Comparison of ENCODE assay signal across 11 mouse cellular contexts in the genomic region with DNA sequence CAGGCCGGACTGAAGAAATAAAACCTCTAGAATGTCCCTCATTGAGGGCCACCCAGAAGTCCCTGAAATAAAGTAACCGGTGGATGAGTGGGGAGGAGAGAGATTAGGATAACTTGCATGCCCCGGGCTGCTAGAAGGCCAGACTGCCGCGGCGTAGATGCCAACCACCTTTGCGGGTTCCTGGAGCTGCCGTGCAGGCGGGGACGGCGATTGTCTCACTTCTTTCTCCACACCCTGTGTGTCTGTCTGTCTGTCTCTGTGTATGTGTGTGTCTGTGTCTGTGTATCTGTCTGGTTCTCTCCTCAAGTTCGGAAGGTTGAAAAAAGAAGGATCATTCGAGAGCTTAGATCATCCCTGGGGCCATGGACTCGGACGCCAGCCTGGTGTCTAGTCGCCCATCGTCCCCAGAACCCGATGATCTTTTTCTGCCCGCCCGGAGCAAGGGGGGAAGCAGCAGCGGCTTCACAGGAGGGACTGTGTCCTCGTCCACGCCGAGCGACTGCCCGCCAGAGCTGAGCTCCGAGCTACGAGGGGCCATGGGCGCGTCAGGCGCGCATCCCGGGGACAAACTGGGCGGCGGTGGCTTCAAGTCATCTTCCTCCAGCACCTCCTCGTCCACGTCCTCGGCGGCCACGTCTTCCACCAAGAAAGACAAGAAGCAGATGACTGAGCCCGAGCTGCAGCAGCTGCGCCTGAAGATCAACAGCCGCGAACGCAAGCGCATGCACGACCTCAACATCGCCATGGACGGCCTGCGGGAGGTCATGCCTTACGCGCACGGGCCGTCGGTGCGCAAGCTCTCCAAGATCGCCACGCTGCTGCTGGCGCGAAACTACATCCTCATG. TPM values are rescaled to one million over a fixed set of nuclear protein-coding genes. Genes with fewer than 3 reads are reported as not detected.
A peak's percentile ranks its signal among the peaks of the same experiment; 100 is the strongest.
DNase-seq lines count a peak whose midpoint lies in the region; ATAC-seq and TF ChIP-seq lines count a peak whose summit lies in the region.
"Had no signal": no experiment of that assay in that cellular context is flagged by ENCODE, and none has a peak within 500 bp of the region (broad histone marks: within the 10 kb centered on the region; RNA-seq: fewer than 3 reads in every experiment).

No protein-coding gene starts in this region.

- DNase-seq in lung, adult 2 months: no peak
- peak; percentile 46 for DNase-seq in embryonic facial prominence, embryonic 10.5 days (ENCODE audit: low spot score)
- no peak for DNase-seq in kidney, adult 9 months
- DNase-seq: kidney, adult 11 months had no signal

- no peak overlapping the region for H3K27ac ChIP-seq in lung, embryonic 15.5 days
- H3K27ac ChIP-seq in embryonic facial prominence, embryonic 10.5 days (replicated peaks): peak overlapping the region; percentile 62
- H3K27ac ChIP-seq in hindbrain, embryonic 16.5 days (ENCODE audit: low read depth, low read length): peak overlapping the region; percentile 51; the same call in 1 of the 2 replicates
- no peak overlapping the region for H3K27ac ChIP-seq in neural tube, embryonic 13.5 days (replicated peaks)

- no peak for TF ChIP-seq CTCF in lung, adult 2 months (IDR thresholded peaks at IDR 0.05; ENCODE audit: insufficient read depth, low read length)

- H3K4me2 ChIP-seq in lung, embryonic 15.5 days: peak overlapping the region; percentile 28; the same call in 1 of the 2 replicates
- peak overlapping the region; percentile 29 for H3K4me2 ChIP-seq in hindbrain, embryonic 16.5 days (ENCODE audit: low read length)
- peak overlapping the region; percentile 21 for H3K4me2 ChIP-seq in neural tube, embryonic 13.5 days

- H3K27me3 ChIP-seq in lung, embryonic 15.5 days: peaks cover 99% of the 10 kb centered on the region
- peaks cover 100% of the 10 kb centered on the region for H3K27me3 ChIP-seq in embryonic facial prominence, embryonic 10.5 days (replicated peaks; ENCODE audit: low read depth, poor library complexity, severe bottlenecking)
- H3K27me3 ChIP-seq in hindbrain, embryonic 16.5 days (replicated peaks; ENCODE audit: control insufficient read depth, insufficient read depth, low read length): peaks cover 66% of the 10 kb centered on the region
- peaks cover 100% of the 10 kb centered on the region for H3K27me3 ChIP-seq in neural tube, embryonic 13.5 days

- no peaks in the 10 kb centered on the region for H3K36me3 ChIP-seq in lung, embryonic 15.5 days
- no peaks in the 10 kb centered on the region for H3K36me3 ChIP-seq in embryonic facial prominence, embryonic 10.5 days (replicated peaks)
- no peaks in the 10 kb centered on the region for H3K36me3 ChIP-seq in hindbrain, embryonic 16.5 days (ENCODE audit: control insufficient read depth, insufficient read depth, low read length)
- H3K36me3 ChIP-seq in neural tube, embryonic 13.5 days: no peaks in the 10 kb centered on the region

- under 1% methylated on average over 60 of the region's 60 CpGs for WGBS in lung, embryonic 15.5 days
- WGBS in lung, adult 2 months: 1% methylated on average over 60 of the region's 60 CpGs
- WGBS in embryonic facial prominence, embryonic 10.5 days: under 1% methylated on average over 60 of the region's 60 CpGs
- WGBS in hindbrain, embryonic 16.5 days: under 1% methylated on average over 60 of the region's 60 CpGs
- under 1% methylated on average over 60 of the region's 60 CpGs for whole genome bisulfite sequencing in neural tube, embryonic 13.5 days

- no peak for TF ChIP-seq POLR2A in lung, adult 2 months (IDR thresholded peaks at IDR 0.05; ENCODE audit: borderline replicate concordance, extremely low read depth, low read depth, low read length)

- peaks cover 31% of the 10 kb centered on the region for H3K4me1 ChIP-seq in lung, embryonic 15.5 days
- H3K4me1 ChIP-seq in lung, adult 2 months (ENCODE audit: control insufficient read depth, insufficient read depth, low read length): no peaks in the 10 kb centered on the region
- peaks cover 46% of the 10 kb centered on the region for H3K4me1 ChIP-seq in embryonic facial prominence, embryonic 10.5 days
- peaks cover 25% of the 10 kb centered on the region for H3K4me1 ChIP-seq in hindbrain, embryonic 16.5 days (ENCODE audit: control insufficient read depth, insufficient read depth, low read depth, low read length)
- peaks cover 44% of the 10 kb centered on the region for H3K4me1 ChIP-seq in neural tube, embryonic 13.5 days (replicated peaks)

- peak overlapping the region; percentile 13; the same call in 1 of the 2 replicates for H3K4me3 ChIP-seq in lung, embryonic 15.5 days
- no peak overlapping the region for H3K4me3 ChIP-seq in lung, adult 2 months (replicated peaks; ENCODE audit: extremely low read depth, low read depth, low read length)
- peak overlapping the region; percentile 50 for H3K4me3 ChIP-seq in embryonic facial prominence, embryonic 10.5 days
- peak overlapping the region; percentile 40 for H3K4me3 ChIP-seq in hindbrain, embryonic 16.5 days (ENCODE audit: low read length)
- H3K4me3 ChIP-seq in neural tube, embryonic 13.5 days: peak overlapping the region; percentile 23

- no peak overlapping the region for H3K9ac ChIP-seq in lung, embryonic 15.5 days
- H3K9ac ChIP-seq in hindbrain, embryonic 16.5 days (ENCODE audit: low read depth, low read length): peak overlapping the region; percentile 47
- 0 out of 2 replicates have a peak overlapping the region, but pooled peaks have one; percentile 43 for H3K9ac ChIP-seq in neural tube, embryonic 13.5 days

- ATAC-seq in lung, embryonic 15.5 days (ENCODE audit: borderline replicate concordance, extremely low read depth, low FRiP score, low TSS enrichment): no peak
- ATAC-seq in hindbrain, embryonic 16.5 days: no peak
- ATAC-seq in neural tube, embryonic 13.5 days (ENCODE audit: low read depth): no peak
- ATAC-seq in monocyte, adult 5-6 weeks (replicated peaks; ENCODE audit: insufficient number of reproducible peaks, low FRiP score, low TSS enrichment, poor library complexity, severe bottlenecking): no peak
- ATAC-seq in erythroblast, adult 5-6 weeks (replicated peaks; ENCODE audit: low FRiP score, poor library complexity, severe bottlenecking): no peak

- H3K9me3 ChIP-seq in lung, embryonic 15.5 days: no peaks in the 10 kb centered on the region
- H3K9me3 ChIP-seq in embryonic facial prominence, embryonic 10.5 days: no peaks in the 10 kb centered on the region
- no peaks in the 10 kb centered on the region for H3K9me3 ChIP-seq in hindbrain, embryonic 16.5 days (ENCODE audit: control insufficient read depth, low read length)
- no peaks in the 10 kb centered on the region for H3K9me3 ChIP-seq in neural tube, embryonic 13.5 days

RNA-seq across cellular contexts. Expression of gene Olig2, which starts 1.0 kb away (rescaled TPM):
- polyA plus RNA-seq in lung, embryonic 15.5 days (2015; fragmentation: Nextera tagmentation; extraction: Ambion mirVana): not detected in 2 replicates
- not detected in 2 replicates for polyA plus RNA-seq in lung, adult 2 months (2012; rRNA removed)
- 2.3 and 3.4 TPM in 2 replicates for polyA plus RNA-seq in embryonic facial prominence, embryonic 10.5 days (2016; fragmentation: Nextera tagmentation; extraction: Ambion mirVana)
- polyA plus RNA-seq in hindbrain, embryonic 16.5 days (2015; fragmentation: Nextera tagmentation; extraction: Ambion mirVana): 6.1 and 11.4 TPM in 2 replicates
- 4.5 and 4.6 TPM in 2 replicates for polyA plus RNA-seq in neural tube, embryonic 13.5 days (2015; fragmentation: Nextera tagmentation; extraction: Ambion mirVana)
- total RNA-seq in monocyte, adult 5-6 weeks (2017): not detected in 3 replicates
- not detected in 2 replicates for total RNA-seq in erythroblast, adult 5-6 weeks (2015; ENCODE audit: low replicate concordance)
- total RNA-seq in erythroblast, adult 5-6 weeks (2017; ENCODE audit: low replicate concordance): not detected in 2 replicates
- polyA plus RNA-seq: liver, embryonic 16.5 days had no signal

RNA-seq across cellular contexts. Expression of gene Olig1, which starts 43.3 kb away (rescaled TPM):
- polyA plus RNA-seq in lung, embryonic 15.5 days (2015; fragmentation: Nextera tagmentation; extraction: Ambion mirVana): 0.08 and 0.09 TPM in 2 replicates
- polyA plus RNA-seq in lung, adult 2 months (2012; rRNA removed): 0.05 and 0.25 TPM in 2 replicates
- 1.9 and 3.3 TPM in 2 replicates for polyA plus RNA-seq in embryonic facial prominence, embryonic 10.5 days (2016; fragmentation: Nextera tagmentation; extraction: Ambion mirVana)
- polyA plus RNA-seq in hindbrain, embryonic 16.5 days (2015; fragmentation: Nextera tagmentation; extraction: Ambion mirVana): 153 and 190 TPM in 2 replicates
- 20.9 and 26.0 TPM in 2 replicates for polyA plus RNA-seq in neural tube, embryonic 13.5 days (2015; fragmentation: Nextera tagmentation; extraction: Ambion mirVana)
- not detected in 3 replicates for total RNA-seq in monocyte, adult 5-6 weeks (2017)
- total RNA-seq in erythroblast, adult 5-6 weeks (2015; ENCODE audit: low replicate concordance): not detected in 2 replicates
- not detected in 2 replicates for total RNA-seq in erythroblast, adult 5-6 weeks (2017; ENCODE audit: low replicate concordance)
- polyA plus RNA-seq: spleen, adult 2 months had no signal

Comparison
In these comparisons a context has a peak if more than half of its experiments do, and no peak if none do; other contexts are left out.
1. H3K27ac ChIP-seq: peak in embryonic facial prominence, embryonic 10.5 days (single experiment) and hindbrain, embryonic 16.5 days (single experiment); none in lung, embryonic 15.5 days (single experiment) and neural tube, embryonic 13.5 days (single experiment).
2. Peak in every context shown above with its lines, with median percentiles within 50 percentile points of each other: H3K4me2 ChIP-seq.